Mouse (Mus musculus) erythroblast, embryonic 14.5 days (primary cell): Measurements from ENCODE around the gene Cpt1a.

ENCODE experiments used
- GATA1 ChIP-seq: IDR thresholded peaks from 2 replicates; pipeline ENCODE4 v1.6.1; 2012; ENCODE audit warnings: low read length, inconsistent platforms, mixed read lengths
- TAL1 ChIP-seq: IDR thresholded peaks from 3 replicates; pipeline ENCODE4 v1.6.1; 2012; ENCODE audit warnings: low read length, inconsistent platforms, mixed read lengths

- TF ChIP-seq GATA1 (no peak), TAL1 (no peak)
These were observed 33.1 kb upstream of the Cpt1a start for GRCm38 (mm10) chr19:3289006-3289405.
